Mouse (Mus musculus): Measurements from ENCODE around the gene Trim2. TPM values are rescaled to one million over a fixed set of nuclear protein-coding genes. Genes with fewer than 3 reads are reported as not detected.
A peak's percentile ranks its signal among the peaks of the same experiment; 100 is the strongest.

Trim2 gene
- polyA plus RNA-seq, 1 experiment from 2014 or later: 137 TPM

DNA sequence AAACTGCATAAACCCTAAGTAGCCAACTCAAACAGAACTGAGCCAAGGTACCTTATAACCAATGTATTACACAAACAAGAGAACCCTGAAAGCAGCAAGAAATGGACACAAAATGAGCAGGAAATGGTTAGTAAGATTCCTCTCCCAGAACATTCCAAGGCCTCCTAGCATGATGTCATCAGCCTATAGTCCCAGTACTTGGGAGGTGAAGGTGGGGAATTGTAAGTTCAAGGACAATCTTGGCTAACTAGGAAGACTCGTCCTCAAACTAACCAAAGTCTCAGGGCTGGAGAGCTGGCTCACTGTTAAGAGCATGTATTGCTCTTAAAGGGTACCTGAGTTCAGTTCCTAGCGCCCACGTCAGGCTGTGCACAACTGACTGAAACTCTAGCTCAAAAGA is 108.4 kb downstream of the Trim2 start:
- no peak for ATAC-seq (ENCODE audit: low FRiP score)
- 96% methylated on average over 3 of the region's 3 CpGs for WGBS
- Histone ChIP-seq H3K4me3 (replicated peaks) (no peak overlapping the region), H3K36me3 (0 out of 2 replicates have a peak, but pooled peaks cover 9% of the 10 kb centered on the region), H3K9me3 (replicated peaks) (no peaks in the 10 kb centered on the region), H3K4me1 (peaks cover 14% of the 10 kb centered on the region), H3K9ac (replicated peaks) (no peak overlapping the region), H3K4me2 (no peak overlapping the region), H3K27me3 (replicated peaks) (no peaks in the 10 kb centered on the region), H3K27ac (replicated peaks) (no peak overlapping the region)

- 62% methylated on average over 4 of the region's 4 CpGs for WGBS
- Histone ChIP-seq H3K4me1 (peaks cover 17% of the 10 kb centered on the region), H3K27ac (replicated peaks) (no peak overlapping the region), H3K4me3 (replicated peaks) (no peak overlapping the region), H3K4me2 (no peak overlapping the region), H3K27me3 (replicated peaks) (no peaks in the 10 kb centered on the region), H3K9ac (replicated peaks) (no peak overlapping the region), H3K36me3 (peaks cover 35% of the 10 kb centered on the region), H3K9me3 (replicated peaks) (no peaks in the 10 kb centered on the region)
- no peak for ATAC-seq (ENCODE audit: low FRiP score)
Observed at GRCm38 (mm10) chr3:84193881-84194280, 112.8 kb downstream of the Trim2 start.

GRCm38 (mm10) chr3:84191141-84191881 is 115.4 kb downstream of the Trim2 start:
- H3K9me3 ChIP-seq (replicated peaks): no peaks in the 10 kb centered on the region
- H3K4me1 ChIP-seq: peaks cover 19% of the 10 kb centered on the region
- H3K27me3 ChIP-seq (replicated peaks): no peaks in the 10 kb centered on the region
- peak overlapping the region; percentile 41; the same call in 1 of the 2 replicates for H3K4me2 ChIP-seq
- H3K36me3 ChIP-seq: peaks cover 32% of the 10 kb centered on the region
- ATAC-seq (ENCODE audit: low FRiP score): peak; percentile 56
- no peak overlapping the region for H3K9ac ChIP-seq (replicated peaks)
- 49% methylated on average over 21 of the region's 21 CpGs for WGBS
- no peak overlapping the region for H3K4me3 ChIP-seq (replicated peaks)
- no peak overlapping the region for H3K27ac ChIP-seq (replicated peaks)

DNA sequence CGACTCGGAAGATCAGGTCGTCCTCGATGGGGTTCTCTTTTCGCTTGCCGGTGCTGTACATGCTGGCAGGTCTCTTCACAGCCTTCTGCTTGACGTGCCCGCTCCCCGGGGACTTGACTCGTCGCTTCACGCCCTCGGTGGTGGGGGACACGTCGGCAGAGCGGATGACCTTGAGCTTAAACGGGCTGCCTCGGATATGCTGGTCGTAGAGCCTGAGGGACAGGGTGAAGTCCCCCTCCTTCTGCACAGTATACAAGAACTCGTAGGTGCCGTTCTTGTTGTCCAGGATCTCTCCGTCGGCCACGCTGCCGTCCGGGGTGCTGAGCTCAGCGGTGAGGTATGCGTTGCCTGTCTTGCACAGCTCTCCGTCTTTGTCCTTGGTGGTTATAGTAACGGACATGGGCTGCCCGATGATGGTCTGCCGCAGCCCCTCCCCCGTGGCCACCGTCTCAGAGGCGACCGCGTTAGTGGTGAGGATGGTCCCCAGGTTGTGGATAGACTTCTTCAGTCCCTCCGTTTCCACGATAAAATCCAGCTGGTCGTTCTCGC is 116.1 kb downstream of the Trim2 start:
- Histone ChIP-seq H3K27ac (replicated peaks) (no peak overlapping the region), H3K4me3 (replicated peaks) (no peak overlapping the region), H3K36me3 (peaks cover 30% of the 10 kb centered on the region), H3K9ac (replicated peaks) (no peak overlapping the region), H3K4me2 (peak overlapping the region; percentile 41), H3K4me1 (peaks cover 19% of the 10 kb centered on the region), H3K9me3 (replicated peaks) (no peaks in the 10 kb centered on the region), H3K27me3 (replicated peaks) (no peaks in the 10 kb centered on the region)
- WGBS: 15% methylated on average over 41 of the region's 41 CpGs
- peak; percentile 39; the same call in 1 of the 2 replicates for ATAC-seq (ENCODE audit: low FRiP score)

DNA sequence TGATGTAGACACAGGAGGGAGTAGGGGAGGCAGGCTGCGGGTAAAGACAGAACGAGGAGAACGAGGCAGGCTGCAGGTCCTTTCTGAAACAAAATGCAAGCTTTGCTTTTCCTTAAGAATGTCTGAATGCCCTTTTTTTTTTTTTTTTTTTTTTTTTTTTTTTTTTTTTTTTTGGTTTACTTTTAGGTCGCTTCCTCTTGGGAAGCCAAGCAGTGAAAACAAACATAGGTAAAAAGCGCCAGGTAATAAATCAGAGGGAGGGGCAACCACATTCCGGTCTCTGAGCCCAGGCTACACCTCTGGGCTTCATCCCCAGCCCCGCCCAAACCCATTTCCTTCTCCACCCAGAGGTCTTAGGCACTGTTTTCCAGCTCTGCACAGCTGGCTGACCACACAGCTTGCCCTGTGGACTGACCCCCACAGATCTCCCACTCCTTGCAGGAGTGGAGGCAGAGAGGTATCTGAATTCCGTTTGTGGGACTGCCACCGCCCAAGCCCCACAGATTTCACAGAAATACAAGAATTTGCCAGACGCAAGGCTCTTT is 117.0 kb downstream of the Trim2 start:
- no peaks in the 10 kb centered on the region for H3K27me3 ChIP-seq (replicated peaks)
- H3K36me3 ChIP-seq: peaks cover 30% of the 10 kb centered on the region
- no peak overlapping the region for H3K4me3 ChIP-seq (replicated peaks)
- no peak for ATAC-seq (ENCODE audit: low FRiP score)
- H3K4me1 ChIP-seq: peaks cover 19% of the 10 kb centered on the region
- peak overlapping the region; percentile 41 for H3K4me2 ChIP-seq
- WGBS: 62% methylated on average over 10 of the region's 10 CpGs
- H3K9me3 ChIP-seq (replicated peaks): no peaks in the 10 kb centered on the region
- H3K27ac ChIP-seq (replicated peaks): no peak overlapping the region
- no peak overlapping the region for H3K9ac ChIP-seq (replicated peaks)

- no peak overlapping the region for H3K9ac ChIP-seq (replicated peaks)
- no peak for ATAC-seq (ENCODE audit: low FRiP score)
- H3K27me3 ChIP-seq (replicated peaks): no peaks in the 10 kb centered on the region
- H3K27ac ChIP-seq (replicated peaks): no peak overlapping the region
- no peaks in the 10 kb centered on the region for H3K9me3 ChIP-seq (replicated peaks)
- H3K4me2 ChIP-seq: no peak overlapping the region
- H3K4me3 ChIP-seq (replicated peaks): no peak overlapping the region
- H3K4me1 ChIP-seq: peaks cover 10% of the 10 kb centered on the region; the same call in 1 of the 2 replicates
- WGBS: 21% methylated on average over 4 of the region's 4 CpGs
- H3K36me3 ChIP-seq: peaks cover 15% of the 10 kb centered on the region
Observed at GRCm38 (mm10) chr3:84181717-84182116, 125.0 kb downstream of the Trim2 start.

GRCm38 (mm10) chr3:84181102-84181501 is 125.6 kb downstream of the Trim2 start:
- H3K27ac ChIP-seq (replicated peaks): no peak overlapping the region
- H3K9ac ChIP-seq (replicated peaks): no peak overlapping the region
- H3K4me1 ChIP-seq: peaks cover 10% of the 10 kb centered on the region; the same call in 1 of the 2 replicates
- no peak for ATAC-seq (ENCODE audit: low FRiP score)
- no peak overlapping the region for H3K4me2 ChIP-seq
- peaks cover 20% of the 10 kb centered on the region for H3K36me3 ChIP-seq
- no peak overlapping the region for H3K4me3 ChIP-seq (replicated peaks)
- 54% methylated on average over 8 of the region's 8 CpGs for WGBS
- H3K9me3 ChIP-seq (replicated peaks): no peaks in the 10 kb centered on the region
- H3K27me3 ChIP-seq (replicated peaks): no peaks in the 10 kb centered on the region

GRCm38 (mm10) chr3:84180304-84180703 is 126.4 kb downstream of the Trim2 start:
- ATAC-seq (ENCODE audit: low FRiP score): no peak

DNA sequence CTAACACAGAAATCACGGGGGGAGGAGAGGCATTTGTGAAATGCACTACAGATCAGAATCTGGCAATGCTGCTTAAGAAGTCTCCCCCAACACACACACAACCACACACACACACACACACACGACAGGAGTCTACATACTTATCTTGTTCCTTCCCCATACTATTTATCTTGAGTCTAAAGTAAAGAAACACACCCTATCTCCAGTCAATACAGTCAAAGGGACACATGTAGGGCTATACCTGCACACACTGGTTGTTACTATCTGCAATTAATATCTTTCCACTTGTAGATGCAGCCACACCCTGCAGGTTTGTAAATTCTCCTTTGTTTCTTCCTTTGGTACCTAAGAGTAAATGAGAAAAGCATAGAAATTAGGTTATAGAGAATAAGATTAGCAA is 128.8 kb downstream of the Trim2 start:
- no peak for ATAC-seq (ENCODE audit: low FRiP score)
- 82% methylated on average over 2 of the region's 2 CpGs for WGBS

More at GRCm38 (mm10) chr3:84180304-84180703, 126.4 kb downstream of the Trim2 start:
- H3K36me3 ChIP-seq: peaks cover 20% of the 10 kb centered on the region
- no peak overlapping the region for H3K9ac ChIP-seq (replicated peaks)
- peaks cover 10% of the 10 kb centered on the region; the same call in 1 of the 2 replicates for H3K4me1 ChIP-seq
- 90% methylated on average over 2 of the region's 2 CpGs for WGBS
- H3K27ac ChIP-seq (replicated peaks): no peak overlapping the region
- no peaks in the 10 kb centered on the region for H3K9me3 ChIP-seq (replicated peaks)
- H3K27me3 ChIP-seq (replicated peaks): no peaks in the 10 kb centered on the region
- H3K4me2 ChIP-seq: no peak overlapping the region
- no peak overlapping the region for H3K4me3 ChIP-seq (replicated peaks)

GRCm38 (mm10) chr3:84175337-84176315 is 131.1 kb downstream of the Trim2 start:
- Histone ChIP-seq H3K4me1 (no peaks in the 10 kb centered on the region; the same call in 1 of the 2 replicates), H3K4me2 (no peak overlapping the region), H3K4me3 (replicated peaks) (no peak overlapping the region), H3K27ac (replicated peaks) (no peak overlapping the region), H3K9me3 (replicated peaks) (no peaks in the 10 kb centered on the region), H3K27me3 (replicated peaks) (no peaks in the 10 kb centered on the region), H3K9ac (replicated peaks) (no peak overlapping the region), H3K36me3 (peaks cover 36% of the 10 kb centered on the region)
- ATAC-seq (ENCODE audit: low FRiP score): peak; percentile 79
- WGBS: 47% methylated on average over 7 of the region's 7 CpGs

More for the DNA sequence above, 128.8 kb downstream of the Trim2 start:
- H3K4me1 ChIP-seq: peaks cover 10% of the 10 kb centered on the region; the same call in 1 of the 2 replicates
- no peak overlapping the region for H3K27ac ChIP-seq (replicated peaks)
- H3K27me3 ChIP-seq (replicated peaks): no peaks in the 10 kb centered on the region
- no peaks in the 10 kb centered on the region for H3K9me3 ChIP-seq (replicated peaks)
- H3K9ac ChIP-seq (replicated peaks): no peak overlapping the region
- H3K4me2 ChIP-seq: no peak overlapping the region
- no peak overlapping the region for H3K4me3 ChIP-seq (replicated peaks)
- H3K36me3 ChIP-seq: peaks cover 20% of the 10 kb centered on the region

DNA sequence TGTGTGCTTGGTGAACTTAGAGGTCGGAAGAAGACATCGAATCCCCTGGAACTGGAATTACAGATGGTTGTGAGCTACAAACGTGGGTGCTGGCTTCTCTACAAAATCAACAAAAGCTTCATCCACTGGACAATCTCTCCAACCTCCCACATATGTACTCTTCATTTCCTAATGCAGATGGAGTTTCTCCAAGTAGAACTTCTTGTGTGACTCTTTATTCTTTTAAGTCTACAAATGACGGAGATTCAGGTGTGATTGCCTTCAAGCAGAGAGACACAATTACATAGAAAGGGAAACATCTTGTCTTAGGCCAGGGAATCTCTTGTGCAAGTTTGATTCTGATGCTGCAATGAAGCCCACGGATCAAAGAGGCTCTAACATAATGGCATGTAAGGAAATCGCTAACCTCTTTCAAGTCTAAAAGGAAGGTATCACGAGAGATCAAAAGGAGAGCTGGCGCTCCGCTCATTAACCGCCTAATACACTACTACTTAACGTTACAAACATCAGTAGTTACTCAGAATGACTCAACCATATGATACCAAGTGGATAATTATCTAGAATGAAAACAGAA is 133.0 kb downstream of the Trim2 start, which contains the start of gene Gm6525:
Gene Gm6525, plus strand, starts transcription at position 524 of the 574 bp plus-strand sequence.
- H3K4me3 ChIP-seq (replicated peaks): no peak within 1 kb of the TSS

More for the DNA sequence above, 133.0 kb downstream of the Trim2 start, which contains the start of gene Gm6525:
- WGBS: 80% methylated on average over 11 of the region's 11 CpGs
- H3K9ac ChIP-seq (replicated peaks): no peak within 1 kb of the TSS
- no peaks in the 10 kb centered on the region; the same call in 1 of the 2 replicates for H3K4me1 ChIP-seq
- ATAC-seq (ENCODE audit: low FRiP score): no peak
- no peak within 1 kb of the TSS for H3K27ac ChIP-seq (replicated peaks)
- H3K27me3 ChIP-seq (replicated peaks): no peaks in the 10 kb centered on the region
- no peaks in the 10 kb centered on the region for H3K9me3 ChIP-seq (replicated peaks)
- peaks cover 50% of the 10 kb centered on the region for H3K36me3 ChIP-seq
- H3K4me2 ChIP-seq: no peak within 1 kb of the TSS
